ENCODE assay signal across 13 mouse cellular contexts in genomic region chr6:45544319-45544875, GRCm38 (mm10).
DNase-seq lines count a peak whose midpoint lies in the region; ATAC-seq and TF ChIP-seq lines count a peak whose summit lies in the region.
"Had no signal": no experiment of that assay in that cellular context is flagged by ENCODE, and none has a peak within 500 bp of the region (broad histone marks: within the 10 kb centered on the region; RNA-seq: fewer than 3 reads in every experiment).

No protein-coding gene starts in this region.

- peaks cover 7% of the 10 kb centered on the region; the same call in 1 of the 2 replicates for H3K4me1 ChIP-seq in hindbrain, postnatal 0 days (ENCODE audit: insufficient read depth, low read length)
- peaks cover 7% of the 10 kb centered on the region; the same call in 1 of the 2 replicates for H3K4me1 ChIP-seq in neural tube, embryonic 14.5 days (ENCODE audit: control insufficient read depth, insufficient read depth, low read length)

- peak; percentile 72 for ATAC-seq in cerebellum, adult (ENCODE audit: insufficient number of reproducible peaks, low FRiP score, low TSS enrichment)
- peak; percentile 53; the same call in 1 of the 2 replicates for ATAC-seq in hindbrain, postnatal 0 days
- peak; percentile 88 for ATAC-seq in neural tube, embryonic 14.5 days (ENCODE audit: low read depth)

- WGBS in hindbrain, postnatal 0 days, result 18% methylated on average over 7 of the region's 7 CpGs
- 8% methylated on average over 7 of the region's 7 CpGs for whole genome bisulfite sequencing in neural tube, embryonic 14.5 days

- no peak overlapping the region for H3K4me2 ChIP-seq in hindbrain, postnatal 0 days (ENCODE audit: low read depth, low read length)
- H3K4me2 ChIP-seq in neural tube, embryonic 14.5 days (ENCODE audit: low read depth, low read length), result no peak overlapping the region

- H3K27me3 ChIP-seq in hindbrain, postnatal 0 days (ENCODE audit: insufficient read depth, low read length), result no peaks in the 10 kb centered on the region
- no peaks in the 10 kb centered on the region for H3K27me3 ChIP-seq in neural tube, embryonic 14.5 days (ENCODE audit: control insufficient read depth, insufficient read depth, low read length)

- intact Hi-C loops in gastrocnemius, postnatal 14 days (cut with DNase I; ENCODE audit: low total_unique reads), result no loop called here

- no peak overlapping the region for H3K9ac ChIP-seq in hindbrain, postnatal 0 days (replicated peaks; ENCODE audit: low read length)
- H3K9ac ChIP-seq in neural tube, embryonic 14.5 days (replicated peaks; ENCODE audit: low read depth, low read length), result no peak overlapping the region

- no peaks in the 10 kb centered on the region for H3K36me3 ChIP-seq in hindbrain, postnatal 0 days (ENCODE audit: insufficient read depth, low read length)
- H3K36me3 ChIP-seq in neural tube, embryonic 14.5 days (ENCODE audit: control insufficient read depth, insufficient read depth, low read length), result no peaks in the 10 kb centered on the region

- no peak overlapping the region for H3K4me3 ChIP-seq in hindbrain, postnatal 0 days (ENCODE audit: low read length)
- no peak overlapping the region for H3K4me3 ChIP-seq in neural tube, embryonic 14.5 days (ENCODE audit: low read depth, low read length)
- H3K4me3 ChIP-seq: erythroblast, embryonic 14.5 days had no signal

- no peaks in the 10 kb centered on the region for H3K9me3 ChIP-seq in hindbrain, postnatal 0 days (ENCODE audit: low read length)
- H3K9me3 ChIP-seq in neural tube, embryonic 14.5 days (ENCODE audit: control insufficient read depth, low read length), result no peaks in the 10 kb centered on the region

- H3K27ac ChIP-seq in hindbrain, postnatal 0 days, result no peak overlapping the region
- H3K27ac ChIP-seq in neural tube, embryonic 14.5 days (ENCODE audit: low read depth, low read length), result no peak overlapping the region

- TF ChIP-seq CTCF in hindbrain, postnatal 0 days (IDR thresholded peaks at IDR 0.05; ENCODE audit: low read depth), result no peak

- DNase-seq in cerebellum, postnatal 4 days (ENCODE audit: low spot score in 2 of 2), result no peak
- DNase-seq in embryo, embryonic 10 days (ENCODE audit: low spot score), result peak; percentile 34
- DNase-seq in hindbrain, postnatal 0 days (ENCODE audit: low spot score), result peak; percentile 16
- no peak for DNase-seq in thymus, postnatal 10 days (ENCODE audit: low spot score in 2 of 2)
- DNase-seq in layer of hippocampus, postnatal 25 days (ENCODE audit: extremely low spot score in 1 of 2, low spot score in 1 of 2), result no peak
- no peak for DNase-seq in gastrocnemius, postnatal 14 days
- DNase-seq: heart, adult 11 months; kidney, postnatal 36 days; lung, postnatal 10 days; thymus, adult 18-20 months had no signal

Comparison
In these comparisons a context has a peak if more than half of its experiments do, and no peak if none do; other contexts are left out.
1. DNase-seq: peak in embryo, embryonic 10 days (single experiment) and hindbrain, postnatal 0 days (single experiment); none in cerebellum, postnatal 4 days (0 of 2), thymus, postnatal 10 days (0 of 2), layer of hippocampus, postnatal 25 days (0 of 2) and gastrocnemius, postnatal 14 days (single experiment).
2. Peak in every context shown above with its lines, with median percentiles within 50 percentile points of each other: ATAC-seq.